Mouse (Mus musculus) CD4-positive helper T cell, adult 2 months (primary cell): Measurements from ENCODE around the gene Lrrc18.

ENCODE experiments used
- DNase-seq: peaks from one replicate; pipeline ENCODE4 v3.0.0-alpha.2; 2012; ENCODE audit warnings: low read depth, missing footprints, low spot score

The Lrrc18 gene

GRCm38 (mm10) chr14:32991082-32991481, at the start of gene Lrrc18:
Gene Lrrc18 (plus strand): TSS chr14:32991382.
- no peak for DNase-seq

- no peak for DNase-seq
Observed at GRCm38 (mm10) chr14:32947512-32947911, 43.7 kb upstream of the Lrrc18 start.

DNA sequence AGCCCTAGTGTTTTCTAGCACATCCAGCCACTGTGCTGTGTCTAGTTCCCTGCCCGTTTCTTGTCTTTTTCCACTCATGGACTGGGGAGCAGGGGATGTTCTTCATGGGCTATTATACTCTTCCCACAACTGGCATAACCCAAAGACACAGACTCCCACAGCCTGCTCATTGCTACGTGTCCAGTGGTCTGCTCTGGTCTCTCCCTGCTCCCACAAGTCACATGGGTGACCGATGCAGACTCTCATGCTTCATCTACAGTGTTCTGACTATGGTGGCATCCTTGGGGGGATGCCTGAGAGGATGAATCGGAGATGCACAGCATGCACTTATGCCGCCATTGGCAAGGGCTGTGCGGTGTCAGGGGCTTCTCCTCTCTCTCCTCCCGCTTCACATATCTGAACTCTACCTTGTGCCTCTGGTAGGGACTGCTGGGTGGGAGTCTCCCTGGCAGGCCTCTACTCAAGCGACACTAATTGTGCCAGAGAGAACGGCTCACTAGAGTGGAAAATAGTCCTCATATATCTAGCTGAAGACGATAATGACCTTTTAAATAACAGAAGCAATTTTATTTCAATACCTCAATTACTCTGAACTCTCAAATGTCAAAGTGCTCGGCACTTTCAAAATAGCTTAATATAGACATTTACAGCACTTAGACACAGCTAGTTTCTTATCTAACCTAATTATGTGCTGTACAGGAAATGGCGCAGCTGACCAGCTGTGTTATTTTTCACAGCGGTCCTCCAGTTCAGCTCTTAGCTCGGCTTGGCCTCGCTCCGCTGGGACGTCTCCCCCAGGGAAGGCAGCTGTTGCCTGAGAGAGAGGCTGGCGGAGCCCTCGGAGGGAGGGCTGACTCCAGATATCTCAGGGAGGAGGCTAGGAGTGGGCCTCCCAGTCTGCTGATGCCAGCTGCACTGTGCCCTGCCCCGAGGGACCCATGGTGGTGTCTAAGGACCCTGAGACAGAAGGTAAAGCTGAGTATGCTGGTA, 40.6 kb upstream of the Lrrc18 start:
- no peak for DNase-seq

DNA sequence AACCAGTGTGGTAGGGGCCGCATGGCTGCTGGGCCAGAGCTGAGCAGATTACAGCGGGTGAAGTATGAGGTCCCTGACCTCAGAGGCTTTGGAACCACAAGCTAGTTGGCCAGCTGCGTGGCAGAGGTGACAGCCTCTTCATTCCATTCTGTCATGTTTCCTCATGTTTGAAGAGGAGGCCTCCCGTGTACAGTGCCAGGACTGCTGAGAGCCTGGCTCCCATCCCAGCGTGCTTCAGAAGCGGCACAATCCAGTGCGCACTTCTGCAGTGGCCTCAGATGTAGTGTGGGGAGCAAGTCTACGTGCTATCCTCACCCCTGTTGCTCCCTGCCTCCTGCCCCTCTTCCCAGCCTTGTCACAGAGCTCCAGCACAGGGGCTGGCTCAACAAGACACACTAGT, 34.7 kb upstream of the Lrrc18 start:
- DNase-seq = no peak

GRCm38 (mm10) chr14:32958671-32959070, 32.5 kb upstream of the Lrrc18 start:
- no peak for DNase-seq

- peak; percentile 7 for DNase-seq
Observed at GRCm38 (mm10) chr14:32960481-32960880, 30.7 kb upstream of the Lrrc18 start.

DNA sequence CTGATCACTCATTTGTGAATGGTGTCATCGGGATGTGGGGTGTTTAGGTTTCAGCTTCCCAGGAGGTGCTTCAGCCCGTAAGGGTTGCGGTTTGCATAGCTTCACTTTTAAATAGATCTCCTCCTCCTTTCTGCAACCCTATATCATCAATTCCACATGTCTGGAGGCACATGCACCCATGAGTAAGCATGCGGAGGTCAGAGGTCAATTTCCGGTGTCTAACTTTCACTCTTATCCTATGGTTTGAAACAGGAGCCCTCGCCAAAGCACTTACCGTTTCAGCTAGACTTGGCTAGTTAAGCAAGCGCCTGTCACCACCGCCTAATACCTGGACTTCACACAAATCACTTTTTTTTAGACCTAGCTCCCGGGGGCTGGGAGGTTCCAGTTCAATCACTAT, 26.4 kb upstream of the Lrrc18 start:
- DNase-seq = no peak

DNA sequence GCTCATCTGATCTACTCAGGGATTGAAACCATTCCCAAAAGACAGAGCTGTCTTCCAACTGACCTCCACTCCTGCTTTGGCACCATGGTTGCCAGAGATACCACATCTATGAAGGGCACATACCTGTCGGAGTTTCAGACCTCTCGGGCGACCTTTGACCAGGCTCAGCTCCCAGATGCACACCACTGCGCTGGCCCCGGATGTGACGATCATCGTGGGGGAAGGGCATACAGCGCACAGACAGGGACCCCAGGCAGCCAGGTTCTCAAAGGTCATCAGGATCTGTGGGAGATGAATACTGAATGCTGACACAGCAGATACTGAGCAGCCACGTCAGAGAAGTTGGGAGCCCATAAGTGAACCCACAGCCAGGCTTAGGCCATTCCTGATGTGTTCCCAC, 20.5 kb upstream of the Lrrc18 start:
- no peak for DNase-seq

DNA sequence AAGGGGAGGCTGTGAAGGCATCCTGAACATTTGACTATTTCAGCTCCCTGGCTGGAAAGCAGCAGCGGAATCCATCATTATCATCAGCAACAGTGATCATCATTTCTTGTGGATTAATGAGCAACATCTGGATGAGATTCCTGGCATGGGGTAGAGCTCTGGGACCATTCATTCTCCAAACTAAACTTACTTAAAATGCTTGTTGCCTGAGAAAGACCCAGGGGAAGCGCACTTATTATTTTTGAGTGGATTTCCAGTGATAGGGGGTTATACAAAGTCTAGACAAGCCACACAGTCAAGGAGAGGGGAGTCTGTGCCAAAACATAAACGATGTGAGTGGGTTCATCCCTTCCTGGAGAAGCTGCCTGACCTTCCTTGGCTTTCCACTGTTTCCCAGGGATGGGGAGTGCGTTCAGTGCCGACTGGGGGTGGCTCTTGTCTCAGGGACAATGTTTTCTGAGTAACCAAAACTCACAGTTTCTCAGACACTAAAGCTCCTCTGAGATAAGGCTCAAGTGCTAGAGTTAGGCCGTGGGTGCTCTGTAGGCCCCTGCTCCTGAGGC, 6.9 kb upstream of the Lrrc18 start:
- DNase-seq = no peak

- DNase-seq = no peak
Observed at GRCm38 (mm10) chr14:32986659-32987058, 4.5 kb upstream of the Lrrc18 start.

DNA sequence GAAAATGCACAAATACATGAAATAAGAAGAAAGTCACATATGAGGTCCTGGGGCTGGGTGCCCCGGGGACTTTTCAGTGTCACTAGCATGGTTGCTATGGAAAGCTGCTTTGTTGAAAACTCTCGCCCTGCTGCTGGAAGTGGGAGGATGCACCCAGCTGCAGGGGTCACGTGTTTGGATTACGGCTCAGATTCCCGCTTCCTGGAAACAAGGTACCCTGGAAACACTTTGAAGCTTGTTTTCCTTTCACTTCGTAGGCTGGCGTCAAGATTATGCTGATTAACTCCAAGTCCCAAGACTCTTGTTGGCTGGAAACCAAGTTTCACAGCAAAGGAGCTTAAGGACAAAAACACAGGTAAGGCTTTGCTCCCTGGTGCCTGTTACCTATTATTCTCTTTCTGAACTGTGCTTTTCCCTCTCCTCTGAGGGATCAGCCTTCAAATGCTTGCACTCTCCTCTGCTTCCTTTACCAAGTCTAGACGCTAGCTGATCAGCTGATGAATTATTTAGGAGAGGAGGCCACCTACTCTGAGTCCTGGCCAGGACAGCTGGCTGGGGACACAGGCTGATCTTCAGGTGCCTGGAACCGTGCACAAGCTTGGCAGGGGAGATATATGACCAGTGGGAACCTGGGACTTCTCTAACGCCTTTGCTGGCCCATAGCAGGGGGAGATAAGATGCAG, 3.9 kb downstream of the Lrrc18 start:
- no peak for DNase-seq

GRCm38 (mm10) chr14:32999511-32999910, 8.3 kb downstream of the Lrrc18 start:
- no peak for DNase-seq

- no peak for DNase-seq
Observed at GRCm38 (mm10) chr14:33000112-33000979, 9.2 kb downstream of the Lrrc18 start.

DNA sequence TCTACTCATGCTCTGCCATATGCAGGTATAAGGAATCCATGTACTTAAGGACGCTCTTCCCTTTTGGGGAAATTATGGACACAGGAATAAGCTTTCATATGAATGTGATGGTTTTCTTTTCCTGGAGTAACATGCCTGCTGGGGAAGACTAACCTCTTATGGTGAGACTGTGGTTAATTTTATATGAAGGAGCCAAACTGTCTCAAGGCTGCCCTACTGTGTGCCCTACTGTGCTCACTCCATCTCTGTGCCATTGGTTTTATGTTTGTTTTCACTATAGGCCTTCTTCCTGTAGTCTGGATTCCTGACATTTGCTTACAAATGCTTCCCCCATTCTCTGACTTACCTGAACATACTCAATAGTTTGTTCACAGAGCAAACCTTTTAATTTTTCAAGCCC, 13.9 kb downstream of the Lrrc18 start:
- DNase-seq = no peak

- no peak for DNase-seq
Observed at GRCm38 (mm10) chr14:33007638-33008037, 16.5 kb downstream of the Lrrc18 start.

- DNase-seq = no peak
Observed at GRCm38 (mm10) chr14:33019050-33019449, 27.9 kb downstream of the Lrrc18 start.

DNA sequence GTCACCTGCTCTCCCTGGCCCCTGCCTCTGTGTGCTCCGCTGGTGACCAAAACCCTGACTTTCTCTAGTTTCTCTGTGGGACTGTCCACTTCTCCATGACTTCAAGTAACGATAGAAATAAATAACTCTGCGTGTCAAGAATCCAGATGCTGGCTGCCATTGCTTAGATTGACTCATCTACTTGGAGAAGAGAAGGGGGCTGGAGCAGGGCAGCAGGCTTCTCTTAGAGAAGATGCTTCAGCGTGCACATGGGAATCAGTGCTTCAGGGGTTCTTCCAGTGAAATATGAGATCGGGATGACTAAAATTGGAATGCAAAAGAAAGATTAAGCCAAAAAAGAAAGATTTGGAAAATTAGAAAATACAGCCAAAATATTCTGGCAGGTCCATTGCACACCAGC, 28.4 kb downstream of the Lrrc18 start:
- no peak for DNase-seq

GRCm38 (mm10) chr14:33030849-33031248, 39.7 kb downstream of the Lrrc18 start:
- DNase-seq = no peak

GRCm38 (mm10) chr14:33033424-33033823, 42.2 kb downstream of the Lrrc18 start:
- DNase-seq = no peak

GRCm38 (mm10) chr14:33035386-33035785, 44.2 kb downstream of the Lrrc18 start:
- no peak for DNase-seq

DNA sequence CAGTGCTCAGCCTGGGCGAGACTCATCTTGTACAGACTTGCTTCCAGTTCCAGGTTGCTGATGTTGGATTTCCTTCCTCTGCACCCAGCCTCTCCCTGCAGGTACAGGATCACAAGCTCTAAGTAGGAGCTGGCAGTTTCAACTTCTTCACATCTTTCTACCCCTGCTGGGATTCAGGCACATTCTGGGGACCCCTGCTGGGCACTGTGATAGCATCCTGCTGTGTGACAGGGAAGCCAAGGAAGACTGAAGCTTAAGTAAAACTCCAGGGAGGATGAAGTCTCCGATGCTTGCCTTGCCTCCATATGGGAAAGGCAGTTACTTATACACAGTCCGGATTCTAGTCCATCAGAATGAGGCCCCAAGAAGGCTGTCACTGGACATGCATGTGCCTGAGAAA, 45.6 kb downstream of the Lrrc18 start:
- DNase-seq = no peak
